Mouse (Mus musculus): Measurements from ENCODE around the gene Ifi205. TPM values are rescaled to one million over a fixed set of nuclear protein-coding genes. Genes with fewer than 3 reads are reported as not detected.

Ifi205 gene
- 0.12 TPM in 1 of 2 replicates, not detected in the other for total RNA-seq (2014; rRNA removed; ENCODE audit: low replicate concordance)
- 0.54 and 0.56 TPM in 2 replicates for polyA plus RNA-seq (2015; fragmentation: Nextera tagmentation; extraction: Ambion mirVana)

- no peak for DNase-seq (ENCODE audit: low spot score)
These were observed at the start of gene Ifi205 for GRCm38 (mm10) chr1:174031698-174032097. TSS of gene Ifi205 (minus strand) at chr1:174031810.

GRCm38 (mm10) chr1:174066305-174066704 lies 34.7 kb upstream of the Ifi205 start, which contains the start of gene Olfr430:
TSS of gene Olfr430 (plus strand) at chr1:174066605.
- Histone ChIP-seq H3K9ac (replicated peaks; ENCODE audit: low read depth, low read length) (no peak within 1 kb of the TSS), H3K4me2 (ENCODE audit: low read depth, low read length) (no peak within 1 kb of the TSS), H3K9me3 (replicated peaks; ENCODE audit: control insufficient read depth, low read length) (no peaks in the 10 kb centered on the region), H3K36me3 (replicated peaks; ENCODE audit: control insufficient read depth, insufficient read depth, low read length) (no peaks in the 10 kb centered on the region), H3K27ac (ENCODE audit: low read depth) (no peak within 1 kb of the TSS), H3K4me1 (ENCODE audit: control insufficient read depth, insufficient read depth) (no peaks in the 10 kb centered on the region), H3K4me3 (ENCODE audit: low read depth, low read length) (no peak within 1 kb of the TSS), H3K27me3 (ENCODE audit: control insufficient read depth, insufficient read depth, low read length) (no peaks in the 10 kb centered on the region)
- ATAC-seq (ENCODE audit: insufficient read depth, low read depth) (no peak), DNase-seq (ENCODE audit: low spot score) (no peak)
- 85% methylated on average over 3 of the region's 3 CpGs for WGBS
- TF ChIP-seq EP300 (IDR thresholded peaks at IDR 0.05; ENCODE audit: low read depth) (no peak), CTCF (IDR thresholded peaks at IDR 0.05; ENCODE audit: low read depth) (no peak)

More at GRCm38 (mm10) chr1:174031698-174032097, at the start of gene Ifi205:
- no peak within 1 kb of the TSS for H3K27ac ChIP-seq (ENCODE audit: low read depth)
- no peak for ATAC-seq (ENCODE audit: insufficient read depth, low read depth)
- H3K36me3 ChIP-seq (replicated peaks; ENCODE audit: control insufficient read depth, insufficient read depth, low read length) = no peaks in the 10 kb centered on the region
- no peaks in the 10 kb centered on the region for H3K9me3 ChIP-seq (replicated peaks; ENCODE audit: control insufficient read depth, low read length)
- 27% methylated on average over 1 of the region's 1 CpGs for whole genome bisulfite sequencing
- no peak within 1 kb of the TSS for H3K4me3 ChIP-seq (ENCODE audit: low read depth, low read length)
- H3K4me1 ChIP-seq (ENCODE audit: control insufficient read depth, insufficient read depth) = no peaks in the 10 kb centered on the region
- no peaks in the 10 kb centered on the region for H3K27me3 ChIP-seq (ENCODE audit: control insufficient read depth, insufficient read depth, low read length)
- no peak within 1 kb of the TSS for H3K4me2 ChIP-seq (ENCODE audit: low read depth, low read length)
- TF ChIP-seq CTCF (IDR thresholded peaks at IDR 0.05; ENCODE audit: low read depth) = no peak
- TF ChIP-seq EP300 (IDR thresholded peaks at IDR 0.05; ENCODE audit: low read depth) = no peak
- H3K9ac ChIP-seq (replicated peaks; ENCODE audit: low read depth, low read length) = no peak within 1 kb of the TSS

- H3K27me3 ChIP-seq (ENCODE audit: control insufficient read depth, insufficient read depth, low read length) = no peaks in the 10 kb centered on the region
- no peaks in the 10 kb centered on the region for H3K36me3 ChIP-seq (replicated peaks; ENCODE audit: control insufficient read depth, insufficient read depth, low read length)
- H3K9ac ChIP-seq (replicated peaks; ENCODE audit: low read depth, low read length) = no peak overlapping the region
- WGBS = 73% methylated on average over 2 of the region's 2 CpGs
- DNase-seq (ENCODE audit: low spot score) (no peak), ATAC-seq (ENCODE audit: insufficient read depth, low read depth) (no peak)
- TF ChIP-seq CTCF (IDR thresholded peaks at IDR 0.05; ENCODE audit: low read depth) (no peak), EP300 (IDR thresholded peaks at IDR 0.05; ENCODE audit: low read depth) (no peak)
- H3K4me3 ChIP-seq (ENCODE audit: low read depth, low read length) = no peak overlapping the region
- H3K27ac ChIP-seq (ENCODE audit: low read depth) = no peak overlapping the region
- no peaks in the 10 kb centered on the region for H3K4me1 ChIP-seq (ENCODE audit: control insufficient read depth, insufficient read depth)
- no peak overlapping the region for H3K4me2 ChIP-seq (ENCODE audit: low read depth, low read length)
- H3K9me3 ChIP-seq (replicated peaks; ENCODE audit: control insufficient read depth, low read length) = no peaks in the 10 kb centered on the region
These were observed 23.6 kb upstream of the Ifi205 start for GRCm38 (mm10) chr1:174055248-174055647.

- no peaks in the 10 kb centered on the region for H3K27me3 ChIP-seq (ENCODE audit: control insufficient read depth, insufficient read depth, low read length)
- H3K36me3 ChIP-seq (replicated peaks; ENCODE audit: control insufficient read depth, insufficient read depth, low read length) = no peaks in the 10 kb centered on the region
- H3K9ac ChIP-seq (replicated peaks; ENCODE audit: low read depth, low read length) = no peak overlapping the region
- WGBS = 63% methylated on average over 3 of the region's 3 CpGs
- H3K4me3 ChIP-seq (ENCODE audit: low read depth, low read length) = no peak overlapping the region
- no peak overlapping the region for H3K27ac ChIP-seq (ENCODE audit: low read depth)
- TF ChIP-seq EP300 (IDR thresholded peaks at IDR 0.05; ENCODE audit: low read depth) (no peak), CTCF (IDR thresholded peaks at IDR 0.05; ENCODE audit: low read depth) (no peak)
- no peak for DNase-seq (ENCODE audit: low spot score)
- H3K4me1 ChIP-seq (ENCODE audit: control insufficient read depth, insufficient read depth) = no peaks in the 10 kb centered on the region
- no peak for ATAC-seq (ENCODE audit: insufficient read depth, low read depth)
- no peaks in the 10 kb centered on the region for H3K9me3 ChIP-seq (replicated peaks; ENCODE audit: control insufficient read depth, low read length)
- no peak overlapping the region for H3K4me2 ChIP-seq (ENCODE audit: low read depth, low read length)
These were observed 21.4 kb upstream of the Ifi205 start for GRCm38 (mm10) chr1:174052981-174053380.

- DNase-seq (ENCODE audit: low spot score) (no peak), ATAC-seq (ENCODE audit: insufficient read depth, low read depth) (no peak)
- H3K4me2 ChIP-seq (ENCODE audit: low read depth, low read length) = no peak overlapping the region
- H3K9me3 ChIP-seq (replicated peaks; ENCODE audit: control insufficient read depth, low read length) = no peaks in the 10 kb centered on the region
- 75% methylated on average over 5 of the region's 5 CpGs for WGBS
- H3K9ac ChIP-seq (replicated peaks; ENCODE audit: low read depth, low read length) = no peak overlapping the region
- H3K27me3 ChIP-seq (ENCODE audit: control insufficient read depth, insufficient read depth, low read length) = no peaks in the 10 kb centered on the region
- no peak for TF ChIP-seq CTCF (IDR thresholded peaks at IDR 0.05; ENCODE audit: low read depth)
- H3K27ac ChIP-seq (ENCODE audit: low read depth) = no peak overlapping the region
- H3K4me1 ChIP-seq (ENCODE audit: control insufficient read depth, insufficient read depth) = no peaks in the 10 kb centered on the region
- H3K4me3 ChIP-seq (ENCODE audit: low read depth, low read length) = no peak overlapping the region
- H3K36me3 ChIP-seq (replicated peaks; ENCODE audit: control insufficient read depth, insufficient read depth, low read length) = no peaks in the 10 kb centered on the region
These were observed 20.4 kb upstream of the Ifi205 start for GRCm38 (mm10) chr1:174051931-174052536.

- Histone ChIP-seq H3K27ac (ENCODE audit: low read depth) (no peak overlapping the region), H3K9ac (replicated peaks; ENCODE audit: low read depth, low read length) (no peak overlapping the region), H3K4me3 (ENCODE audit: low read depth, low read length) (no peak overlapping the region), H3K27me3 (ENCODE audit: control insufficient read depth, insufficient read depth, low read length) (no peaks in the 10 kb centered on the region), H3K36me3 (replicated peaks; ENCODE audit: control insufficient read depth, insufficient read depth, low read length) (no peaks in the 10 kb centered on the region), H3K4me1 (ENCODE audit: control insufficient read depth, insufficient read depth) (no peaks in the 10 kb centered on the region), H3K4me2 (ENCODE audit: low read depth, low read length) (no peak overlapping the region), H3K9me3 (replicated peaks; ENCODE audit: control insufficient read depth, low read length) (no peaks in the 10 kb centered on the region)
- DNase-seq (ENCODE audit: low spot score) (no peak), ATAC-seq (ENCODE audit: insufficient read depth, low read depth) (no peak)
- no peak for TF ChIP-seq CTCF (IDR thresholded peaks at IDR 0.05; ENCODE audit: low read depth)
- WGBS = 75% methylated on average over 4 of the region's 4 CpGs
These were observed 19.9 kb upstream of the Ifi205 start for GRCm38 (mm10) chr1:174051515-174051914.

Data from heart, postnatal 0 days (tissue).